ENCODE assay signal across 9 mouse cellular contexts in the genomic region with DNA sequence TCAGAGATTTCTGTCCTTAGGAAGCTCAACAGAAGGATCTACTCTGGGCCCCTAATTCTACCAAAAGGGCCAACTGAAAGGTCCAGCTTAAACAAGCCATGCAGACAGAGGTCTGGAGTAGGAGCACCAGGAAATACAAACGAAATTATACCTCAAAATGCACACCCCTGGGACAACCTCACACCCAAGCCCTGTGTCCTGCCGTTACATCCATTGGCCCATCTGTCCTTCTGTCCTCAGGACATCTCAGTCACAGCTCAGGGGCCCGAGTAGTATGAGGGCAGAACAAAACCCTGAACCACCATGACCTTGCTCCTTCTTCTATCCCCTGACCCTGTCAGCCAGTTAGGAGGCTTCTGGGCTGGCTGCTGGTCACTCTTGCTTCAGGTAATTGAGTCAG. TPM values are rescaled to one million over a fixed set of nuclear protein-coding genes. Genes with fewer than 3 reads are reported as not detected.
DNase-seq lines count a peak whose midpoint lies in the region; ATAC-seq and TF ChIP-seq lines count a peak whose summit lies in the region.
"Had no signal": no experiment of that assay in that cellular context is flagged by ENCODE, and none has a peak within 500 bp of the region (broad histone marks: within the 10 kb centered on the region; RNA-seq: fewer than 3 reads in every experiment).

No protein-coding gene starts in this region.

- 0 out of 2 replicates have a peak, but pooled peaks cover 1% of the 10 kb centered on the region for H3K4me1 ChIP-seq in lung, adult 2 months (ENCODE audit: control insufficient read depth, insufficient read depth, low read length)
- peaks cover 11% of the 10 kb centered on the region; the same call in 1 of the 2 replicates for H3K4me1 ChIP-seq in heart, postnatal 0 days (ENCODE audit: control insufficient read depth, insufficient read depth)
- H3K4me1 ChIP-seq in liver, embryonic 12.5 days: peaks cover 18% of the 10 kb centered on the region; the same call in 1 of the 2 replicates
- peaks cover 25% of the 10 kb centered on the region; the same call in 1 of the 2 replicates for H3K4me1 ChIP-seq in stomach, embryonic 15.5 days

- peaks cover 46% of the 10 kb centered on the region for H3K27me3 ChIP-seq in heart, postnatal 0 days (ENCODE audit: control insufficient read depth, insufficient read depth, low read length)
- H3K27me3 ChIP-seq in liver, embryonic 12.5 days (replicated peaks): peaks cover 96% of the 10 kb centered on the region
- peaks cover 62% of the 10 kb centered on the region for H3K27me3 ChIP-seq in stomach, embryonic 15.5 days (replicated peaks)

- no peaks in the 10 kb centered on the region for H3K9me3 ChIP-seq in heart, postnatal 0 days (replicated peaks; ENCODE audit: control insufficient read depth, low read length)
- H3K9me3 ChIP-seq in liver, embryonic 12.5 days (replicated peaks): no peaks in the 10 kb centered on the region
- H3K9me3 ChIP-seq in stomach, embryonic 15.5 days: no peaks in the 10 kb centered on the region

- ATAC-seq in heart, postnatal 0 days (ENCODE audit: insufficient read depth, low read depth): no peak
- no peak for ATAC-seq in liver, embryonic 12.5 days
- no peak for ATAC-seq in stomach, embryonic 15.5 days (ENCODE audit: insufficient read depth, low FRiP score, low read depth)
- ATAC-seq: Patski had no signal

- no peak for TF ChIP-seq POLR2A in lung, adult 2 months (IDR thresholded peaks at IDR 0.05; ENCODE audit: borderline replicate concordance, extremely low read depth, low read depth, low read length)

- H3K4me3 ChIP-seq in lung, adult 2 months (replicated peaks; ENCODE audit: extremely low read depth, low read depth, low read length): peak overlapping the region; percentile 25
- H3K4me3 ChIP-seq in heart, postnatal 0 days (ENCODE audit: low read depth, low read length): peak overlapping the region; percentile 68
- 0 out of 2 replicates have a peak overlapping the region, but pooled peaks have one; percentile 59 for H3K4me3 ChIP-seq in liver, embryonic 12.5 days
- peak overlapping the region; percentile 60 for H3K4me3 ChIP-seq in stomach, embryonic 15.5 days (replicated peaks)

- H3K36me3 ChIP-seq in heart, postnatal 0 days (replicated peaks; ENCODE audit: control insufficient read depth, insufficient read depth, low read length): no peaks in the 10 kb centered on the region
- H3K36me3 ChIP-seq in liver, embryonic 12.5 days: no peaks in the 10 kb centered on the region
- no peaks in the 10 kb centered on the region for H3K36me3 ChIP-seq in stomach, embryonic 15.5 days

- TF ChIP-seq EP300 in heart, postnatal 0 days (IDR thresholded peaks at IDR 0.05; ENCODE audit: low read depth): no peak

- no peak for DNase-seq in lung, adult 2 months
- no peak for DNase-seq in lung, postnatal 4 days
- DNase-seq in heart, postnatal 0 days (ENCODE audit: low spot score): no peak
- DNase-seq in thymus, postnatal 36 days: no peak
- no peak for DNase-seq in adrenal gland, adult 18-20 months (ENCODE audit: low spot score in 2 of 2)

- TF ChIP-seq CTCF in lung, adult 2 months (IDR thresholded peaks at IDR 0.05; ENCODE audit: insufficient read depth, low read length): no peak
- TF ChIP-seq CTCF in heart, postnatal 0 days (IDR thresholded peaks at IDR 0.05; ENCODE audit: low read depth): no peak

- peak overlapping the region; percentile 91 for H3K27ac ChIP-seq in heart, postnatal 0 days (ENCODE audit: low read depth)
- no peak overlapping the region for H3K27ac ChIP-seq in liver, embryonic 12.5 days
- H3K27ac ChIP-seq in stomach, embryonic 15.5 days: peak overlapping the region; percentile 11; the same call in 1 of the 2 replicates

- peak overlapping the region; percentile 86 for H3K9ac ChIP-seq in heart, postnatal 0 days (replicated peaks; ENCODE audit: low read depth, low read length)
- no peak overlapping the region for H3K9ac ChIP-seq in liver, embryonic 12.5 days
- peak overlapping the region; percentile 67 for H3K9ac ChIP-seq in stomach, embryonic 15.5 days

- 63% methylated on average over 3 of the region's 3 CpGs for WGBS in lung, adult 2 months
- WGBS in heart, postnatal 0 days: 27% methylated on average over 3 of the region's 3 CpGs
- WGBS in liver, embryonic 12.5 days (ENCODE audit: insufficient replicate concordance): 31% methylated on average over 3 of the region's 3 CpGs
- WGBS in stomach, embryonic 15.5 days: 50% methylated on average over 3 of the region's 3 CpGs

- H3K4me2 ChIP-seq in heart, postnatal 0 days (ENCODE audit: low read depth, low read length): peak overlapping the region; percentile 75
- H3K4me2 ChIP-seq in liver, embryonic 12.5 days: peak overlapping the region; percentile 68; the same call in 1 of the 2 replicates
- peak overlapping the region; percentile 91 for H3K4me2 ChIP-seq in stomach, embryonic 15.5 days

RNA-seq across cellular contexts. Expression of a gene that starts 2.7 kb away (rescaled TPM):
- 17.7 and 18.3 TPM in 2 replicates for polyA plus RNA-seq in lung, adult 2 months (2012; rRNA removed)
- total RNA-seq in heart, postnatal 0 days (2014; rRNA removed; ENCODE audit: low replicate concordance): 9.3 and 9.8 TPM in 2 replicates
- 10.7 and 14.7 TPM in 2 replicates for polyA plus RNA-seq in heart, postnatal 0 days (2015; fragmentation: Nextera tagmentation; extraction: Ambion mirVana)
- polyA plus RNA-seq in liver, embryonic 12.5 days (2016; fragmentation: Nextera tagmentation; extraction: Ambion mirVana): 2.4 and 2.7 TPM in 2 replicates
- polyA plus RNA-seq in stomach, embryonic 15.5 days (2015; fragmentation: Nextera tagmentation; extraction: Ambion mirVana): 20.8 and 23.9 TPM in 2 replicates
- total RNA-seq in adrenal gland, adult 18-20 months (2021): 1 to 10 TPM; 4.3 to 7.6 TPM
- polyA plus RNA-seq: Patski had no signal

RNA-seq across cellular contexts. Expression of a gene that starts 33.7 kb away (rescaled TPM):
- polyA plus RNA-seq in lung, adult 2 months (2012; rRNA removed): not detected in 2 replicates
- total RNA-seq in heart, postnatal 0 days (2014; rRNA removed; ENCODE audit: low replicate concordance): not detected in 2 replicates
- not detected in 2 replicates for polyA plus RNA-seq in heart, postnatal 0 days (2015; fragmentation: Nextera tagmentation; extraction: Ambion mirVana)
- not detected in 2 replicates for polyA plus RNA-seq in liver, embryonic 12.5 days (2016; fragmentation: Nextera tagmentation; extraction: Ambion mirVana)
- not detected in 2 replicates for polyA plus RNA-seq in stomach, embryonic 15.5 days (2015; fragmentation: Nextera tagmentation; extraction: Ambion mirVana)
- total RNA-seq in adrenal gland, adult 18-20 months (2021): not detected
- total RNA-seq: monocyte, adult 5-6 weeks had no signal
- polyA plus RNA-seq: Patski had no signal
